Mouse (Mus musculus) urinary bladder, postnatal 36 days (tissue): ENCODE measurements at regions not wholly inside any gene's neighbourhood (a gene's known extent, or its start where the extent isn't known, plus 50 kb on each side); places are given as distances from the start of the nearest gene placed in this dataset.
"Not testable (repeated sequence)": the region's sequence is repeated elsewhere in the genome, so short reads cannot be mapped to it uniquely, and the experiment has no call there.

Source experiments
- DNase-seq, 2 experiments: peaks; one replicate each; pipeline ENCODE4 v3.0.0; 2022; ENCODE audit warnings: low spot score in 2 of 2, mixed read lengths in 1 of 2

GRCm38 (mm10) chr15:89730320-89730719, 111.3 kb downstream of the Syt10 start:
- peak; percentile 1 to 3 for DNase-seq

- no peak for DNase-seq
Measured at GRCm38 (mm10) chr15:89724356-89724755, 117.3 kb downstream of the Syt10 start.

GRCm38 (mm10) chr15:89697221-89697620, 105.5 kb upstream of the Rabl2 start:
- DNase-seq = no peak

- no peak for DNase-seq
Measured at GRCm38 (mm10) chr15:89676366-89676765, 84.6 kb upstream of the Rabl2 start.

GRCm38 (mm10) chr15:89656558-89656957, 64.8 kb upstream of the Rabl2 start:
- not testable (repeated sequence) for DNase-seq
